Mouse (Mus musculus) C2C12 (cell line): ENCODE measurements around the gene Mmp28. TPM values are rescaled to one million over a fixed set of nuclear protein-coding genes. Genes with fewer than 3 reads are reported as not detected.
A peak's percentile ranks its signal among the peaks of the same experiment; 100 is the strongest.

Experiments used
- H3K27me3 ChIP-seq: one replicate; pipeline ENCODE4 v1.6.1; 2011; ENCODE audit not compliant: control insufficient read depth, insufficient read depth, insufficient read length
- H3K36me3 ChIP-seq: one replicate; pipeline ENCODE4 v1.6.1; 2011; ENCODE audit not compliant: control insufficient read depth, insufficient read depth
- H3K4me3 ChIP-seq: one replicate; pipeline ENCODE4 v1.5.1; 2011; ENCODE audit warnings: mild to moderate bottlenecking, control low read depth; ENCODE audit not compliant: poor library complexity, insufficient read depth, severe bottlenecking
- H3K79me2 ChIP-seq: one replicate; pipeline ENCODE4 v1.6.1; 2011; ENCODE audit not compliant: control insufficient read depth, insufficient read depth
- H3K79me3 ChIP-seq: one replicate; pipeline ENCODE4 v1.6.1; 2011; ENCODE audit warnings: low read depth, control low read depth
- H3ac ChIP-seq: one replicate; pipeline ENCODE3; 2011; ENCODE audit warnings: low read depth; ENCODE audit not compliant: control insufficient read depth, insufficient read length
- CEBPB ChIP-seq: IDR thresholded peaks from one replicate; pipeline ENCODE4 v1.6.1; 2011; ENCODE audit warnings: low read depth, mild to moderate bottlenecking, control low read depth, moderate library complexity
- CTCF ChIP-seq: IDR thresholded peaks from one replicate; pipeline ENCODE4 v1.5.1; 2011; ENCODE audit not compliant: control insufficient read depth, insufficient read depth, insufficient read length
- FOSL1 ChIP-seq: IDR thresholded peaks from one replicate; pipeline ENCODE4 v1.8.0; 2011; ENCODE audit warnings: mild to moderate bottlenecking, low read length; ENCODE audit not compliant: poor library complexity, insufficient read depth, severe bottlenecking
- MAX ChIP-seq: IDR thresholded peaks from one replicate; pipeline ENCODE4 v1.6.1; 2011; ENCODE audit warnings: mild to moderate bottlenecking, control low read depth
- MYOD1 ChIP-seq: IDR thresholded peaks from one replicate; pipeline ENCODE4 v1.6.1; 2011; ENCODE audit warnings: low read depth; ENCODE audit not compliant: control insufficient read depth, insufficient read length
- MYOG ChIP-seq: IDR thresholded peaks from one replicate; pipeline ENCODE4 v1.6.1; 2011; ENCODE audit not compliant: control insufficient read depth, insufficient read length; ENCODE audit errors: extremely low read depth
- USF1 ChIP-seq: IDR thresholded peaks from one replicate; pipeline ENCODE4 v1.6.1; 2011; ENCODE audit warnings: low read depth, mild to moderate bottlenecking, control low read depth, moderate library complexity
- polyA plus RNA-seq: library from polyadenylated mRNA; unstranded; fragments of >200 nt; fragmentation: generic; extraction: Trizol; gene quantifications from one replicate; pipeline ENCODE4 v1.2.1, GENCODE M21; 2012; ENCODE audit warnings: missing spikeins

Mmp28 gene
- polyA plus RNA-seq, 1 experiment = 2.3 TPM

DNA sequence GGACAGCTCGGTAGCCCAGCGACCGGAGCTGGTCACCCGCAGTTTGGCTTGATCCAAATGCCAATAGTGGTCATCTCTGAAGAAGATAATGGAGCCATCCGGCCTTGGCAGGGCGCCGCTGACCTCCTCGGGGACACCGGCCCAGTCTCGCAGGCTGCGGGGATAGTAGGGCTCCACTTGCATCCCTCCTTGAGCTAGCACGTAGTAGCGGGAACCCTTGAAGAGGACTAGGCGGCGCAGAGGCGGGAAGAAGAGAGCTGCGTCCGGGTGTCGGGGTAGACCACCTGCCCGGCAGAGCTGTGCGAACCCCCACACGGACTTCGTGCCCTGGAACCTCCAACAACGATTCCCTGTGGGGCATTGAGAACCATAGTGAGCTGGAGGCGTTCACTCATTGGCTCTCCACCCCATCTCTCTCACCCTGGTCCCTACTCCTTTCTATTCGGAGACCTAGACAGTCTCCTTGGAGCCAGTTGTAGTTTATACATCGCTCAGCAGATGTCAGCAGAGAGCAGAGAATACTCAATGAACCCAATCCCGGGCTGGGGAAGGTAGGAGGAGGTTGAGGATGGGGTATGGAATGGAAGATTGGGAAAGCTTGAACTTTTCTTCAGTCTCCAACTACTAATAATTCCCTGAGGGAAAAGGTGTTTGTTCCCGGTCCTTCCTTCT lies 20.1 kb downstream of the Mmp28 start:
- H3K27me3 ChIP-seq = peaks cover 3% of the 10 kb centered on the region
- H3ac ChIP-seq = no peak overlapping the region
- no peaks in the 10 kb centered on the region for H3K36me3 ChIP-seq
- no peaks in the 10 kb centered on the region for H3K79me2 ChIP-seq
- no peaks in the 10 kb centered on the region for H3K79me3 ChIP-seq
- no peak for TF ChIP-seq FOSL1
- TF ChIP-seq MYOG = no peak
- no peak for TF ChIP-seq MAX
- TF ChIP-seq MYOD1 = no peak
- TF ChIP-seq CEBPB = no peak
- TF ChIP-seq USF1 = no peak
- no peak for TF ChIP-seq CTCF
- H3K4me3 ChIP-seq = no peak overlapping the region

DNA sequence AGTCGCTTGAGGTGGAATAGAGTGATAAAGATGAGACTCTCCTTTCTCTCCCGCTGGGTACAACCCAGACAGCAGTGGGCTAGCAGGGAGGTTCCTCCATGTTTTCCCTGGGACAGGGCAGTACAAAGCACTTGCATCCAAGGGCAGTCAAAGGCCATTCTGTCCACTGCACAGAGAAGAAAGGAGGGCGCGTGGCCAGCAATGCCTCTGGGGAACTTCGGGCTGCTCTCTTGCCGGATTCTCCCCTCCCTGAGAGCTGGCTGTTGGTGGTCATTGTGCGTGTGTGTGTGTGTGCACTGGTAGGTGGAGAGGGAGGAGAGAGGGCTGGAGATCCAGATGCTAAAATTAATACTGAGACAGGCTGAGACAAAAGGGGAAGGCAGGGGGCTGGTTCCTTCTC lies 21.6 kb downstream of the Mmp28 start:
- Histone ChIP-seq H3ac (no peak overlapping the region), H3K79me3 (no peaks in the 10 kb centered on the region), H3K36me3 (no peaks in the 10 kb centered on the region), H3K4me3 (no peak overlapping the region), H3K79me2 (no peaks in the 10 kb centered on the region), H3K27me3 (peaks cover 3% of the 10 kb centered on the region)
- TF ChIP-seq MAX (no peak), CTCF (no peak), FOSL1 (no peak), MYOD1 (no peak), CEBPB (no peak), USF1 (no peak), MYOG (no peak)

DNA sequence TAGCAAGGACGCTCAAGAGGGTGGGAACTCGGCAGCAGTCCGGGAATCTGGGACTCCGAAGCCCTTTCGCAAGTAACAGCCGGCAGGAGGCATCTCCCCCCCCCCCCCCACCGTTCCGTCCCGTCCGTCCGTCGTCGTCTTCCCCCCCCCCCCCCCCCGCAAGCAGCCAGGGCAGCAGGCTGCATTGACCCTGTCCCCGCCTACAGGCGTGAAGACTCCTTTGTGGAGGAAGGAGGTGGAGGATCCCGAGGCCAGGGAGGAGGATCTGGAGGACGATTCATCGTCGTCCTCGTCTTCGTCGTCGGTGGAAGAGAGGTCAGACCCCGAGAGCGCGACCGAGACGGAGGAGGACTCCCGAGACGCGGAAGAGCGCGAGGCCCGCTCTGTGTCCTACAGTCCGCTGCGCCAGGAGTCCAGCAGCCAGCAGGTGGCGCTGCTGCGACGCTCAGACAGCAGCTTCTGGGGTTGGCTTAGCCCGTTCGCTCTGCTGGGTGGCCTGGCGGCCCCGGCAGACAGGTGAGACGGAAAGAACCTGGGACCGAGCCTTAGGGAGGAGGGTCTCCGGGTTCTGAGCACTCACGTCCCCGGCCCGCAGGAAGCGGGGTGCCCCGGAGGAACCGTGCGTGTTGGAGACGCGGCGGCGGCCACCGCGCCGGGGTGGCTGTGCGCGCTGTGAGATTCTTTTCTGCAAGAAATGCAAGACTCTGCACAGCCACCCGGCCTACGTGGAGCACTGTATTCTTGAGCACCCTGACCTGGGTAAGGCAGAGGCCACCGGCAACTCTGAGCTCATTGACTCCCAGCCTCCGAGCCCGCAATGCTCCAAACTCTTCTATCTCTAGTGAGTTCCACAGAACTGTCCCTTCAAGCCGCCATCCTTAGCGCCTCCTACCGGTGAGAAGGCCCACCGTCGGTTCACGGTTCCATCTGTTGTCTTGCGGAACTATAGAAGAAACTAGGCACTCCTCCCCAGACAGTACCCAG lies 22.5 kb downstream of the Mmp28 start:
- TF ChIP-seq MYOD1 (no peak), FOSL1 (no peak), CEBPB (no peak), CTCF (peak; percentile 99)
- Histone ChIP-seq H3K79me3 (no peaks in the 10 kb centered on the region), H3K27me3 (peaks cover 7% of the 10 kb centered on the region), H3K79me2 (no peaks in the 10 kb centered on the region), H3ac (peak overlapping the region; percentile 56), H3K4me3 (no peak overlapping the region), H3K36me3 (no peaks in the 10 kb centered on the region)

DNA sequence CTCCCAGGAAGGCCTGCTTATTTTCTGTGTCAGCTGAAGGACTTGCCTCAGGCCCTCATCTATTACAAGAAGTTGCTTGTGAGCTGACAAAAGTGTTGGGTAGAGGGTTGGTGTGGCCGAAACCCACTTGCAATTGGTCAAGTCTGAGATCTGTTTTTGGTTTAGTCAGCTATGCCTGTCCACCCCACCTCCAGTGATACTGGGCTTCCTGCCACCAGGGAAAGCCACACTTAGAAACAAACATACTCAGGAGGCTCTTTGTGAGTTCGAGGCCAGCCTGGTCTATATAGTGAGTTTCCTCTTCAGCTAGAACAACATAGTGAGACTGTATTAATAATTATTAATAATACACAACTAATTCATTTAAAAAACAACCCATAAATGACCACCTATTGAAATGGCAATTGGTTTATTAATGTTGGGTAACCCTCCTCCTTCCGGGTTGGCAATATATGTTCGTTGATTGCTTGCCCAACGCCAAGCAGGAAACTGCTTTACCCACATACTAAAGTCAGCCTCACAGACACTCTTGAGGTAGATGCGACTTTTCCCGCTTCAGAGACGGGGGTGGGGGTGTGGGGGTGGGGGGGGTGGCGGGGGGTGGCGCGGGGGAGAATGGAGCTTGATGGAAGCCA lies 23.3 kb downstream of the Mmp28 start:
- Histone ChIP-seq H3K36me3 (no peaks in the 10 kb centered on the region), H3K79me3 (no peaks in the 10 kb centered on the region), H3K4me3 (no peak overlapping the region), H3ac (no peak overlapping the region), H3K27me3 (peaks cover 16% of the 10 kb centered on the region), H3K79me2 (no peaks in the 10 kb centered on the region)
- TF ChIP-seq USF1 = no peak
- no peak for TF ChIP-seq MAX
- no peak for TF ChIP-seq CTCF
- no peak for TF ChIP-seq MYOD1
- no peak for TF ChIP-seq FOSL1
- TF ChIP-seq CEBPB = no peak
- TF ChIP-seq MYOG = no peak

DNA sequence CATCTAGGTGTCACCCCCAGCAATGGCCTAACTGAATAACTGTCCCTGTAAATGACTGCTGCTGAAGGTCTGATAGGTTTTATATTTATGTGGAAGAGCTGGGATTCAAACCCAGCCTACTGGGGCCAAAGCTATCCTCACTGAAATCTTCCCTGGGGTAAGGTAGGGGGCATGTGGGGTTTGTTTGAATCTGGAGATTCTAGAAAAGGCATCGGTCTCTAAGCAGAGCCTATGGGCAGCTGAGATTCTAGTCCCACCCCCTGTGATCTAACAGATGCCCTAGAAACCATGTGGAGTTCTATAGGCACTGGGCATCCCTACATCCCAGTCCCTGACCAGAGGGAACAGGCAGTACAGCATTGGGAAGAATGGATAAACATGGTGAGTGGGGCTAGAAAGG lies 25.5 kb downstream of the Mmp28 start, which contains the start of gene 1700020L24Rik:
Gene 1700020L24Rik (plus strand): TSS at position 301 of the 400 bp plus-strand sequence.
- H3K36me3 ChIP-seq = no peaks in the 10 kb centered on the region
- peaks cover 16% of the 10 kb centered on the region for H3K27me3 ChIP-seq
- H3K79me3 ChIP-seq = no peaks in the 10 kb centered on the region
- no peak within 1 kb of the TSS for H3K4me3 ChIP-seq
- H3K79me2 ChIP-seq = no peaks in the 10 kb centered on the region
- no peak within 1 kb of the TSS for H3ac ChIP-seq
- TF ChIP-seq CEBPB (no peak), FOSL1 (no peak), MYOD1 (no peak), MAX (no peak), MYOG (no peak), CTCF (no peak), USF1 (no peak)
